18 mouse cellular contexts compared by ENCODE assay signal in genomic region chr2:68249855-68250424, GRCm38 (mm10).
DNase-seq lines count a peak whose midpoint lies in the region; ATAC-seq and TF ChIP-seq lines count a peak whose summit lies in the region.
"Had no signal": no experiment of that assay in that cellular context is flagged by ENCODE, and none has a peak within 500 bp of the region (broad histone marks: within the 10 kb centered on the region; RNA-seq: fewer than 3 reads in every experiment).

No protein-coding gene starts in this region.

- 0 out of 2 replicates have a peak, but pooled peaks have one; percentile 12 for TF ChIP-seq CTCF in hindbrain, postnatal 0 days (IDR thresholded peaks at IDR 0.05; ENCODE audit: low read depth)

- no peaks in the 10 kb centered on the region for H3K4me1 ChIP-seq in hindbrain, postnatal 0 days (ENCODE audit: insufficient read depth, low read length)
- H3K4me1 ChIP-seq in hindbrain, embryonic 11.5 days (replicated peaks; ENCODE audit: control insufficient read depth, insufficient read depth, low read length) = no peaks in the 10 kb centered on the region; the same call in 1 of the 2 replicates
- H3K4me1 ChIP-seq in neural tube, embryonic 15.5 days = no peaks in the 10 kb centered on the region
- no peaks in the 10 kb centered on the region for H3K4me1 ChIP-seq in midbrain, embryonic 15.5 days
- H3K4me1 ChIP-seq: liver, embryonic 15.5 days had no signal

- H3K27me3 ChIP-seq in hindbrain, postnatal 0 days (ENCODE audit: insufficient read depth, low read length) = no peaks in the 10 kb centered on the region
- no peaks in the 10 kb centered on the region for H3K27me3 ChIP-seq in hindbrain, embryonic 11.5 days (ENCODE audit: control insufficient read depth, insufficient read depth, low read length)
- no peaks in the 10 kb centered on the region for H3K27me3 ChIP-seq in neural tube, embryonic 15.5 days (replicated peaks)
- H3K27me3 ChIP-seq in midbrain, embryonic 15.5 days (replicated peaks) = no peaks in the 10 kb centered on the region
- H3K27me3 ChIP-seq: hindbrain, embryonic 15.5 days; liver, embryonic 15.5 days; neural tube, embryonic 13.5 days had no signal

- no peak overlapping the region for H3K9ac ChIP-seq in hindbrain, postnatal 0 days (replicated peaks; ENCODE audit: low read length)
- H3K9ac ChIP-seq in hindbrain, embryonic 11.5 days (ENCODE audit: low read depth, low read length) = no peak overlapping the region
- H3K9ac ChIP-seq in neural tube, embryonic 15.5 days (replicated peaks) = no peak overlapping the region
- no peak overlapping the region for H3K9ac ChIP-seq in midbrain, embryonic 15.5 days
- H3K9ac ChIP-seq: hindbrain, embryonic 15.5 days; liver, embryonic 15.5 days; neural tube, embryonic 13.5 days had no signal

- no peaks in the 10 kb centered on the region for H3K36me3 ChIP-seq in hindbrain, postnatal 0 days (ENCODE audit: insufficient read depth, low read length)
- H3K36me3 ChIP-seq in hindbrain, embryonic 11.5 days (ENCODE audit: control insufficient read depth, insufficient read depth, low read length) = no peaks in the 10 kb centered on the region
- no peaks in the 10 kb centered on the region for H3K36me3 ChIP-seq in neural tube, embryonic 15.5 days
- no peaks in the 10 kb centered on the region for H3K36me3 ChIP-seq in midbrain, embryonic 15.5 days (replicated peaks)
- H3K36me3 ChIP-seq: hindbrain, embryonic 15.5 days; liver, embryonic 15.5 days had no signal

- no peaks in the 10 kb centered on the region for H3K9me3 ChIP-seq in hindbrain, postnatal 0 days (ENCODE audit: low read length)
- no peaks in the 10 kb centered on the region for H3K9me3 ChIP-seq in hindbrain, embryonic 11.5 days (ENCODE audit: control insufficient read depth, low read length)
- H3K9me3 ChIP-seq in neural tube, embryonic 15.5 days (replicated peaks) = no peaks in the 10 kb centered on the region
- no peaks in the 10 kb centered on the region for H3K9me3 ChIP-seq in midbrain, embryonic 15.5 days
- H3K9me3 ChIP-seq: hindbrain, embryonic 15.5 days; liver, embryonic 15.5 days; neural tube, embryonic 13.5 days had no signal

- H3K27ac ChIP-seq in hindbrain, postnatal 0 days = no peak overlapping the region
- no peak overlapping the region for H3K27ac ChIP-seq in hindbrain, embryonic 11.5 days (ENCODE audit: low read depth, low read length)
- no peak overlapping the region for H3K27ac ChIP-seq in neural tube, embryonic 15.5 days (replicated peaks)
- no peak overlapping the region for H3K27ac ChIP-seq in midbrain, embryonic 15.5 days
- H3K27ac ChIP-seq: hindbrain, embryonic 15.5 days; liver, embryonic 15.5 days; neural tube, embryonic 13.5 days had no signal

- WGBS in hindbrain, postnatal 0 days = 51% methylated on average over 4 of the region's 4 CpGs
- WGBS in hindbrain, embryonic 11.5 days = 61% methylated on average over 4 of the region's 4 CpGs
- WGBS in neural tube, embryonic 15.5 days = 60% methylated on average over 4 of the region's 4 CpGs
- WGBS in midbrain, embryonic 15.5 days = 61% methylated on average over 4 of the region's 4 CpGs

- no peak overlapping the region for H3K4me3 ChIP-seq in hindbrain, postnatal 0 days (ENCODE audit: low read length)
- H3K4me3 ChIP-seq in hindbrain, embryonic 11.5 days (ENCODE audit: low read depth, low read length) = no peak overlapping the region
- H3K4me3 ChIP-seq in neural tube, embryonic 15.5 days (replicated peaks) = no peak overlapping the region
- H3K4me3 ChIP-seq in midbrain, embryonic 15.5 days = no peak overlapping the region
- H3K4me3 ChIP-seq: hindbrain, embryonic 15.5 days; liver, embryonic 15.5 days; neural tube, embryonic 13.5 days had no signal

- H3K4me2 ChIP-seq in hindbrain, postnatal 0 days (ENCODE audit: low read depth, low read length) = no peak overlapping the region
- H3K4me2 ChIP-seq in hindbrain, embryonic 11.5 days (replicated peaks; ENCODE audit: low read depth, low read length) = no peak overlapping the region
- no peak overlapping the region for H3K4me2 ChIP-seq in neural tube, embryonic 15.5 days
- no peak overlapping the region for H3K4me2 ChIP-seq in midbrain, embryonic 15.5 days
- H3K4me2 ChIP-seq: hindbrain, embryonic 15.5 days; liver, embryonic 15.5 days; neural tube, embryonic 13.5 days had no signal

- ATAC-seq in hindbrain, postnatal 0 days = no peak
- no peak for ATAC-seq in hindbrain, embryonic 11.5 days (ENCODE audit: low FRiP score)
- ATAC-seq in CD4-positive, CD25-positive, alpha-beta regulatory T cell, adult 4 months = peak; percentile 37
- peak; percentile 95 for ATAC-seq in granulocyte monocyte progenitor cell, adult 5-6 weeks (replicated peaks; ENCODE audit: poor library complexity, severe bottlenecking)
- ATAC-seq in neural tube, embryonic 15.5 days (ENCODE audit: low FRiP score) = no peak
- ATAC-seq in midbrain, embryonic 15.5 days (replicated peaks) = no peak

- no peak for DNase-seq in hindbrain, postnatal 0 days (ENCODE audit: low spot score)
- no peak for DNase-seq in hindbrain, embryonic 11.5 days (ENCODE audit: low spot score)
- DNase-seq in ES-CJ7 (ENCODE audit: low read depth, low spot score) = peak; percentile 20
- DNase-seq in adrenal gland, postnatal 36 days = no peak
- DNase-seq: gastrocnemius, postnatal 25 days; kidney, adult 18-20 months; kidney, postnatal 10 days; layer of hippocampus, adult 9-11 months; lung, postnatal 14 days; retina, postnatal 1 day; thymus, adult 18-20 months had no signal

Comparison
In these comparisons a context has a peak if more than half of its experiments do, and no peak if none do; other contexts are left out.
1. ATAC-seq: peak in CD4-positive, CD25-positive, alpha-beta regulatory T cell, adult 4 months (single experiment) and granulocyte monocyte progenitor cell, adult 5-6 weeks (single experiment); none in hindbrain, postnatal 0 days (single experiment), hindbrain, embryonic 11.5 days (single experiment), neural tube, embryonic 15.5 days (single experiment) and midbrain, embryonic 15.5 days (single experiment).